Mouse (Mus musculus) mouse trophoblast stem cell (cell line): ENCODE measurements around the gene Flii.

Experiments
- in situ Hi-C, 2 experiments: fragments of 300-500 bp; cut with MseI, MboI; formaldehyde crosslinking; loops; 2 replicates in 1 of 2; 3 replicates in 1 of 2; pipeline ENCODE4 v1.15.1; 2025

Flii gene

DNA sequence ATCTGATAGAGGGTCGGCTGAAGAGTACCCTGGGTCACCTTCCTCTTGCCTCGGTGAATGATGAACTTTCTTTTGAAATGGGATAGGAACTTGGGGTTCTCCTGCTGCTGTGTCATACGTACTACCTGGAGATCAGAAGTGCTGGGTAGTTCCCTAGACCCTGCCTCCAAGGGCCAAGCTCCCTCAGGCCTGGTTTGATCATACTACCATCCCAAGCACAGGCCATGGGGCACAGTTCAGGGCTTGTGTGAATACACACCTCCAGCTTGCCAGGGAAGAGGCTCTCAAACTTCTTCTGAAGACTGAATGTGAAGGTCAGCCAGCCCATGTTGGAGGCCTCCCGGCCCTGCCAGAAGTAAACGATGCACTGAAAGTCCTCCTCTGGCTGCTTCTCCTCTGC is 11.2 kb downstream of the Flii start:
- in situ Hi-C loops = loop anchor here in 1 of 2 experiments (10.0 kb wide), 1 partner anchor 171 kb away; no protein-coding TSS in a partner anchor

DNA sequence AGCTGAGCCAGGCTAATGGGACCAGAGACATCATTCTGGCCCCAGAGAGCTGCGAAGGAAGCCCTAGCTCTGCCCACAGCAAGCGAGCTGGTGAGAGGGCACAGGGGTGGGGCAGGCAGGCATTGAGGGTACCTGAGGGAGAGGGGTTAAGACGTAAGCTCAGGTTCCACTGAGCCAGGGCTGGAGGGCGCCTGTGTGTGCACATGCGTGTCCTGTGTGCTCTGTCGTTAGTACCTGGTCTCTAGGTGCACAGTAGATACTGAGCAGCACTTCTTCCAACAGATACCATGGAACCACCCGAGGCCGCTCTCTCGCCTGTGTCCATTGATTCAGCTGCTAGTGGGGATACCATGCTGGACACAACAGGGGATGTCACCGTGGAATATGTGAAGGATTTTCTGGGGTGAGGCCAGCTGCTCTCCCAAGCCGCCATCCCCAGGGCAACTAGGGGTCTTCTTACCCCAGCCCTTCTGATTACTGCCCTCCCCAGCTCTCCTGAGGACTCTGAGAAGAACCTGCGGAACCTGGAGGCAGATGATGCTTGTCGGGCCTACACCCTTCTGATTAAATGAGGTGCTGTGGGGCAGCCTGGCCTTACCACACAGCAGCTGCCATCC is 14.3 kb downstream of the Flii start:
- in situ Hi-C loops = loop anchor here in 1 of 2 experiments (10.0 kb wide), 1 partner anchor 168 kb away; no protein-coding TSS in a partner anchor

DNA sequence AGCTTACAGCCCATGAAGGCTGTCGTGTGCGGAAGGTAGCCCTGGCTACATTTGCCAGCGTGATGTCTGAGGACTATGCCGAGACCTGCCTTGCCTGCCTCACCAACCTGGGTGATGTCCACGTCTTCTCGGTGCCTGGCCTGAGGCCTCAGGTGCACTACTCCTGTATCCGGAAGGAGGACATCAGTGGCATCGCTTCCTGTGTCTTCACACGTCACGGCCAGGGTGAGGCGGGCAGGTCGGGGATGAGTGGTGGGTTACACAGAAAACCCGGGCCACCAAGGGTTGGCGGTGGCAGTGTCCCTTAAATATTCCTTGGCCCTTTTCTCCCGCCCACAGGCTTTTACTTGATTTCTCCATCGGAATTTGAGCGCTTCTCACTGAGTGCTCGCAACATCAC is 15.0 kb downstream of the Flii start:
- in situ Hi-C loops = loop anchor here in 1 of 2 experiments (10.0 kb wide), 1 partner anchor 167 kb away; no protein-coding TSS in a partner anchor

DNA sequence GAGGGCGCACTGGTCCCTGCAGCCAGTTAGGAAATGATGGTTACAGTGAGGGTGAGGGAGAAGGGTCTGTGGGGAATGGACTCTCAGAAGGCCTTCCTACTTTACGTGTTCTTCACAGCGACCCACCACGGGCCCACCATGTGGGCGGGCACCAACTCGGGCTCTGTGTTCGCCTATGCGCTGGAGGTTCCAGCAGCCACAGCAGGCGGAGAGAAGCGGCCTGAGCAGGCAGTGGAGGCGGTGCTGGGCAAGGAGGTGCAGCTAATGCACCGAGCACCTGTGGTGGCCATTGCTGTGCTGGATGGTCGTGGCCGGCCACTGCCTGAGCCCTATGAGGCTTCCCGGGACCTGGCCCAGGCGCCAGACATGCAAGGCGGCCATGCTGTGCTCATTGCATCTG is 15.8 kb downstream of the Flii start:
- in situ Hi-C loops = loop anchor here in 1 of 2 experiments (10.0 kb wide), 1 partner anchor 166 kb away; no protein-coding TSS in a partner anchor

DNA sequence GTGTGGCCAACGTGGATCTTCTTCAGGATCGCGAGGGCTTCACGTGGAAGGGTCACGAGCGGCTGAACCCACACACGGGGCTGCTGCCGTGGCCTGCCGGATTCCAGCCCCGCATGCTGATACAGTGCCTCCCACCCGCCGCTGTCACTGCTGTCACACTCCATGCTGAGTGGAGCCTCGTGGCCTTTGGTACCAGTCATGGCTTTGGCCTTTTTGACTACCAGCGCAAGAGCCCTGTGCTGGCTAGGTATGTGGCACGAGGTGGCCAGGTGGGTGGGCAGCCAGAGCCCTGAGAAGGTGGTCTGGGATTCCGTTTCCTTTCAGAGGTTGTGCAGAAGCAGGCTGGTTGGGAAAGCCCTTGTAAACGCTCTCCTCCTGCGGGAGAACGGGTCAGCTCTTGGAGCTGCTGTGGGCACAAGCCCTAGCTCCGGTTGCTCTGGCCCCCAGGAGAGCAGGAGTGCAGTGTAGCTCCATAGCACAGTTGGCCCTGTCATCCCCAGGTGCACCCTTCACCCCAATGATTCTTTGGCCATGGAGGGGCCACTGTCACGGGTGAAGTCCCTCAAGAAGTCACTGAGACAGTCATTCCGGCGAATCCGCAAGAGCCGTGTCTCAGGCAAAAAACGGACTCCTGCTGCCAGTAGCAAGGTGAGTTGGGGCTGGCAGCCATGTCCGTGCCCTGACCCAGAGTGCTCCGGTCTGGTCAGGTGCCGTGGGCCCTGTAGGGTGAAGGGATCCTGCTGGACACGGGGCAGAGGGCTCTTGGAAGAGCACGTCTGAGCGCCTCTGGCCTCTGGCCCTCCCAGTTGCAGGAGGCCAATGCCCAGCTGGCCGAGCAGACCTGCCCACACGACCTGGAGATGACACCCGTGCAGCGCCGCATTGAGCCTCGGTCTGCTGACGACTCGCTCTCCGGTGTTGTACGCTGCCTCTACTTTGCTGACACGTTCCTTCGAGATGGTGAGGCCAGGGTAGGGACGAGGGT is 17.3 kb downstream of the Flii start:
- in situ Hi-C loops = loop anchor here in 1 of 2 experiments (10.0 kb wide), 1 partner anchor 165 kb away; no protein-coding TSS in a partner anchor

DNA sequence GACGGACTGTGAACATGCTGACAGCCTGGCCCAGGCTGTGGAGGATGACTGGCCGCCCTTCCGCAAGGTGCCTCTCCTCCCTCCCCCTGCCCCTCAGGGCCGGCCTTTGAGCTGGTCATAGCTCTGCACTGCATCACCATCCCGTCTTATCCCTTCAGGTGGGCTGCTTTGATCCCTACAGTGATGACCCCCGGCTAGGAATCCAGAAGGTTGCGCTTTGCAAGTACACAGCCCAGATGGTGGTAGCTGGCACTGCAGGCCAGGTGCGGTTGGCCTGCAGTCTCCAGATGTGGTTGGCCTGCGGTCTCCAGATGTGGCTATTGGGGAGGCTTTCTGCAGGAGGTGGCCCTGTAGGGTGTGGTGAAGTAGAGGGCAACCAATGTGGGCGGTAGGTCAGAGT is 18.4 kb downstream of the Flii start:
- in situ Hi-C loops = no loop called here

DNA sequence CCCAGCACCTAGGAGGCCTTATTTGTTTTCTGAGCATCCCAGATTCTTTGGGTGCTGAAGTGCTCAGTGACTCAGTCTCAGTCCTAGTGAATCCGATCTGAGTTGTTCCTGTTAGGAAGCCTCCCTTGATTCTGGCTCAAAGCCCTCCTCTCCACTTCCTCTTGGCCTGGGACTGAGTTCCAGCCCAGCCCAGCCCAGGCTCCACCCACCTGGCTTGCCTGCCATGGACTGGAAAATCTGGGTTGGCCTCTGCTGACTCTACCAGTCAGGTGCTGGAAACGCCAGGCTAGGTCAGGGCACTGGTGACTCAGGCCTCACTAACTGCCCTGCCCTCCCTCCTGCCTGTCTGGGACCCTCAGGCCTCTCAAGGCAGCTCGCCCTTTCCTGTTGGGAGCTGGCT is 19.4 kb downstream of the Flii start:
- in situ Hi-C loops = no loop called here

DNA sequence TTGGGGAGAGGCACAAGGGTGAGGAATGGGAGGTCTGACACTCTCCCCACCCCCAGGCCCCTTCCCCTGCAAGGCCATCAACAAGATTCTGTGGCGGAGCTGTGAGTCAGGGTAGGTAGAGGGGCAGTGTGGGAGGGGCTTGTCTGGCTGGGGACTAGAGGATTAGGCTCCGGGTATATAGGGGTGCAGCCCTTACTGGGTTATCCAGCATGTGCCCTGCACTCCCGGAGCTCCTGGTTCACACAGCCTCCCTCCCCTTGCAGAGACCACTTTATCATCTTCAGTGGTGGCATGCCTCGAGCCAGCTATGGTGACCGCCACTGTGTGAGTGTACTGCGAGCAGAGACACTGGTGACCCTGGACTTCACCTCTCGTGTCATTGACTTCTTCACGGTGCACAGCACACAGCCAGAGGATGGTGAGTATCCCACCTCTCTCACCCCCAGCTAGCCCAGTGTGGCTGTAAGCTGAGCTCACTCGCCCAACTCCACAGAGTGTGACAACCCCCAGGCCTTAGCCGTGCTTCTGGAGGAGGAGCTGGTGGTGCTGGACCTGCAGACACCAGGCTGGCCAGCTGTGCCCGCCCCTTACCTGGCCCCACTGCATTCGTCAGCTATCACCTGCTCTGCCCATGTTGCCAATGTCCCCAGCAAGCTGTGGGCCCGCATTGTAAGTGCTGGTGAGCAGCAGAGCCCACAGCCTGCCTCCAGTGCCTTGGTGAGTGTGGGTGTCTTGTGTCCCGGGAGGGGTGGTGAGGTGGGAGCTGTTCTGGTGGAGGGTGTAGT is 20.2 kb downstream of the Flii start:
- in situ Hi-C loops = no loop called here

DNA sequence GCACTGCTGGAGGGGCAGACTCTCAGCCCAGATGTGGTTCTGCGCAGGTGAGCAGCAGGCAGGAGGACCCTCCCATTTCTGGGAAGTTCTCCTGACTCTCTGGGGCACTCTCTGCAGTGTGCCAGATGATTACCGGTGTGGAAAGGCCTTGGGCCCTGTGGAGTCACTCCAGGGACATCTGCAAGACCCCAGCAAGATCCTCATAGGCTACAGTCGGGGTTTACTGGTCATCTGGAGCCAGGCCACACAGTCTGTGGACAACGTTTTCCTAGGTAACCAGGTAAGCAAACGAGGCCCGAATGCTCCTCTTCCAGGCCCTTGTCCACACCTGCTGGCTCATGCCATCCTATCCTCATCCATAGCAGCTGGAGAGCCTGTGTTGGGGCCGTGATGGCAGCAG is 21.0 kb downstream of the Flii start:
- in situ Hi-C loops = no loop called here

DNA sequence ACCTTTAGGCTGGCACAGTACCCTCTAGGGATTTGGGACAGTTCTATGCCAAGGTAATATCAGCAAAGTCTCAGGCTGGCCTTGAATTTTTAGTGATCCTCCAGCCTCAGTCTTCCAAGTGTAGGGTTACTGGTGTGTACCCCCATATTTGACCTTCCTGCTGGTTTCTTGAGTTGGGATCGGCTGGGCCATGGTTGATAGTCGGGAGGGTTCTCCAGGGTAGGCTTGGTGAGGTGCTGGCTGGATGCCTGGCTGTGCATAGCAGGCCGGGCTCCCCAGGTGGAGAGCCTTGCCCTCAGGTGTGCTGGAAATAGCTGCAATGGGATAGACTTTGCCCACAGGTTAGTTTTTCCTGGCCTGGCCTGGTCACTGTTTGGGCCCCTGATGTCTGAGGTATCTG is 21.8 kb downstream of the Flii start:
- in situ Hi-C loops = no loop called here

DNA sequence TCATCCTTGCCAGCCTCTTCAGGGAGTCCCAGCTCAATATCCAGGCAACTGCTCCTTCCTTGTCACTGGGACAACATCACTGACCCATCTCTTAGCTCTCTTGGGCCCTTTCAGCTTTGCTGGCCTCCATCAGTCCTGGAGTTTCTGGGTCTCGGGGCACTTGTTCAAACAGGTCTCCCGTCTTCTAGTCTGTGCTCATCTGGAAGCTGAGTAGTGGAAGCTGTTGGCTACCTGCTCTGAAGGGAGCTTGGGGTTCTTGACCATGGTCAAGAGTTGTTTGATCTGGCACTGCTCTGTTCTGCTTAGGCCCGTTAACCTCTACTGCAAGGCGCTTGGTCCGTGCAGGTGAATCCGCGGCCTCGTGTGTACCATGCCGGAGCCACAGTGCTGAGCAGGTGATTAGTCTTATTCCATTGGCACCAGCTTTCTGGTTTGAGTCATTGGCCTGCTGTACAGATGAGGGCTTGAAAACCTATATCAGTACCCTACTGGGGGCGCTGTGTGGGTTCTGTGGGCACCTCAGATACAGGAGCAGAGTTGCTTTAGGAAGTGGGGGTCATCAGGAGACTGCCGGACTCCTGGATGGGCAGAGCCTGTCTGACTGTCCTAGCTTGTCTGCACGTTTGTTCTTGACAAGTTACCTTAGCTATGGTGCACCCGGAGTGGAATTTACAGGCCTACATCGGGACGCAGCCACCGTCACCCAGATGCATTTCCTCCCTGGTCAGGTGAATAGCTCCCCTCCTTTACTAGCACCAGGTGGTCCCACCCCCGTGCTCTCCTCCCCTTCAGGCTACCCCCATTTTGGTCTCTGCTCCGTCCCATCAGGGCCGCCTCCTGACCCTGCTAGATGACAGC is 22.8 kb downstream of the Flii start:
- in situ Hi-C loops = no loop called here

DNA sequence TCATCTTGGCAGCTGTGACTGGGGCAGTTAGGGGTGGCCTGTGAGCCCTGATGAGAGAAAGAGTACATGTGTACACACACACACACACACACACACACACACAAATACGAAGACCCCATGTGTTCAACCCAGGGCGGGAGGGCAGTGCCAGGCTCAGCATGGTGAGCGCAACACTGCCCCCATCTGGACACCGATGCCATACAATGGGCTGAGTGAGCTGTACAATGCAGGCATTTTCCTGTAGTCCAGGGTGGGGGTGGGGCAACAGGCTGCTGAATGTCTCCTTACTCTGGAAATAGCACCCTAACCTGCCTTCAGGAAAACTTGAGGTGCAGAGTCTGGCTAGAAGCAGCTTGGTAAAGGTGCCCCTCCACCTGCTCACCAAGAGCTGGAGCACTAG is 23.9 kb downstream of the Flii start:
- in situ Hi-C loops = no loop called here

DNA sequence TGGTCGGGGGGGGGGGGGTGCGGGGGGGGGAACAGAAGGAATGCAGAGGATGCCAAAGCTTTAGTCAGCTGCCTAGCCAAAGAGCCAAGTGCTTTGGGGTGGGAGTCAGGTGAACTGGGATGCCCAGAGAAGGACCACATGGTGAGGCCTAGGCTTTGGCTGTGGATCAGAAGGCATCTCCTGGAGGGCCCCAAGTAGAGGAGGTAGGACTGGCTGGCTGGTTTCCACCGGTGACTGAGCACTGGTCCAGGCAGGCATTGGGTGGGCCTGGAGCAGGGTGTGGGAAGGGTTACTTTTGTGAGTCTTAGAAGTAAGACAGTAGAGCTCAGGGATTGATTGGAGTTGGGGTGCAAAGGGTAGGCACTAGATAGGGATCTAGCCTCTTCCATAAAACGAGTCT is 25.5 kb downstream of the Flii start:
- in situ Hi-C loops = no loop called here

DNA sequence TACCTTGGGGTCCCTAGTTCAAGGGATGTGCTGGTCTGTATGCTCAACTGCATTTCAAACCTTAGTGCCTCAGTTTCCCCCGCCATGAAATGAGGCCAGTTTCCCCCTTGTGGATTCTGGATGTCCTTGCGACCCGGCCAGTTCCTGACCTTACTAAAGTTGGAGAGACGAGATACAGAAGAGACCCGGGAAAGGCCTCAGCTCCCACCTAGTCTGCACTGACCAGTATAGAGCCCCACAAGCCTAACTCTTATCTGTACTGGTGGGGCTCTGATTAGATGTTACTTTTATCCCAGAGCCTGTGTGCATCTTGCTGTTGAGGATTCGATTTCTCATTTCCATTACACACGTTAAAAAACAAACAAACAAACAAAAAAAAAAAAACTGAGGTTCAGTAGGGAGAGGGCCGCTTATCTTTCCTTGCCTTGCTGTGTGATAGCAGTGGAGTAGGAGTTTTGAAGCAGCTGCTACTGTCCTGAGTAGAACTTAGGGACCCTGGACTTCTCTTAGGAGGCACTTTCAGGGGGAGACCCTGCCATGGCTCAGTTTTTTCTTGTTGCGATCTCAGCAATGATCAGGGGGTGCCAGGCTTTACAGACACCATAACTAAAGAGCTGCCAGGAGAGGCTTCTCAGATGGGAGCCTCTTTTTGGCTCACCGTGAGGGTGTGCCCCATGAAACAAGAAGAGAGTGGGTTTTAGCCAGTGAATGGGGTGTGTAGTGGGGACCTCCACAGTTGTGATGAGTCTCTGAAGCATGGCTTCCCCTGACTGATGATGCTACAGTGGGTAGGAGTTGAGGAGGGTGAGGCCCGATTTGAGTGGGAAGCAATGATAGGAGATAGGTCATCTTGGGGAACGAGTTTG is 26.5 kb downstream of the Flii start:
- in situ Hi-C loops = no loop called here

DNA sequence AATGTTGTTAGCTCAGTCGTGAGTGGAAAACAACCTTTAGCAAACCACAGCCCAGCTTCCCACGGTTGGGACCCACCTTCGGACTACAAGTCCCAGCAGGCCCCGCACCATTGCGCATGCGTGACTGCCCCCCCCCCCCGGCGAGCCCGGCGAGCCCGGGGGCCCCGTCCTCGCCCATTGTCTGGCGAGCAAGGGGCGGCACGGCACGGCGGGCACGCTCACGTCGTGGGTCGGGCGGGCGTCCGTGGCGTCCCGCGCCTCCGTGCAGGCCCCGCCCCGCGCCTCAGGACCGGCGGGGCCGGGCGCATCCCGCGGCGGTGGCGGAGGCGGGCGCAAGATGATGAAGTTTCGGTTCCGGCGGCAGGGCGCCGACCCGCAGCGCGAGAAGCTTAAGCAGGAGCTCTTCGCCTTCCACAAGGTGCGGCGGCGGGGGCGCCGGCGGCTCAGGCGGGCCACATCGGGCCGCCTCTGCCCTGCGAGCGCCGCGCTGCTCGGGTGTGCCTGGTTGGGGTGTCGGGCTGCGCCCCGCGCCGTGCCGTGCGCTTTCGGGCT is 27.5 kb downstream of the Flii start, which contains the start of gene Llgl1:
Llgl1 (plus strand) TSS at position 200 of the 552 bp plus-strand sequence.
- in situ Hi-C loops = loop anchor here in 1 of 2 experiments (10.0 kb wide), 1 partner anchor 145 kb away; no protein-coding TSS in a partner anchor

DNA sequence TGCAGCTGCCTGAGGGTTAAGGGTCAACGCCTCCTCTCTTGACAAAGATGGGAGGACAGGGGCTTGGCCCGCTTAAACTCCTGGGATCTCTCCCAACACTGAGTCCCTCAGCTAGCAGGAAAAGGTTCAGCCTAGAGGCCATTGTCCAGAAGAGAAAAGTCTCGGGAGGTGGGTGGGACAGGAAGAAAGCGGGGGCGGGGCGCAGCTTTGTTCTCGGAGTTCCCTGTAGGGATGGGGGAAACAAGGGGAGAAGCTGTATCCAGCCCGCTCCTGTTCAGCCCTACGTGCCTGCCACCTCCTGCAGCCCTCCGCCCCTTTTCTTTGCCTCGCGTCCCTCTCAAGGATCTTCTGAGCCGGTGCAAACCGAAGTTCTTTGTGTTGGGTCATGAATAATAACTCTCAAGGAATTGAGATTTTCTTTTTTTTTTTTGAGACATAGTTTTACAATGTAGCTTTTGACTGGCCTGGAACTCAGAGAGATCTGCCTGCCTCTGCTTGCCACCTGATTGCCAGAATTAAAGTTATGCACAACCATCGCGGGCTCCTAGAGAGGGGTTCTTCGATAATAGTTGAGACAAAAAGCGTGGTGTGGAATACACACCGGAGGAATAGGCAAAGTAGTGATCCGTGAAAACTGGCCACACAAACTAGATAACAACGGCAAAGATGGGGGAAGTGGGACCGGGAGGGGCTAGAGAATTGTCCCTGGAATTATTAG is 28.1 kb downstream of the Flii start:
- in situ Hi-C loops = loop anchor here in 1 of 2 experiments (10.0 kb wide), 1 partner anchor 144 kb away; no protein-coding TSS in a partner anchor

DNA sequence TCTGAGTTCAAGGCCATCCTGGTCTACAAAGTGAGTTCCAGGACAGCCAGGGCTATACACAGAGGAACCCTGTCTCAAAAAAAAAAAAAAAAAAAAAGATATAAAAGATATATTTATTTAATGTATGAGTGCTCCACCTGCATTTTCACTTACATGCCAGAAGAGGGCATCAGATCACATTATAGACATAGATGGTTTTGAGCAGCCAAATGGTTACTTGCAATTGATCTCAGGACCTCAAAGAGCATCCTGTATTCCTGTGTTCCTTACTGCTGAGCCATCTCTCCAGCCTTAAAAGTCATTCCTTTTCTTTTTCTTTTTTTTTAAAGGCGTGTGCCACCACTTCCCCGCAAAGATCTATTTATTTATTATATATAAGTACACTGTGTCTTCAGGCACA is 29.5 kb downstream of the Flii start:
- in situ Hi-C loops = loop anchor here in 1 of 2 experiments (10.0 kb wide), 1 partner anchor 143 kb away; no protein-coding TSS in a partner anchor

DNA sequence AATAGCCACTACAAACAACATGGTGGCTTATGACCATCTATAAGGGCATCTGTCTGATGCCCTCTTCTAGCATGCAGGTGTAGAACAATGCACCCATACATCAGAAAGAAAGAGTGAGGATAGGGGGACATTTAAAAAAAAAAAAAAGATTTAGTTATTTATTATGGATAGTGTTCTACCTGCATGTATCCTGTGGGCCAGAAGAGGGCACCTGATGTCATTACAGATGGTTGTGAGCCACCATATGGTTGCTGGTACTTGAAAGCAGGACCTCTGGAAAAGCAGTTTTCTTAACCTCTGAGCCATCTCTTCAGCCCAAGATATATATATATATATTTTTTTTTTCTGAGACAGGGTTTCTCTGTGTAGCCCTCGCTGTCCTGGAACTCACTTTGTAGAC is 30.9 kb downstream of the Flii start:
- in situ Hi-C loops = loop anchor here in 1 of 2 experiments (10.0 kb wide), 1 partner anchor 141 kb away; no protein-coding TSS in a partner anchor
